In the genomic region with DNA sequence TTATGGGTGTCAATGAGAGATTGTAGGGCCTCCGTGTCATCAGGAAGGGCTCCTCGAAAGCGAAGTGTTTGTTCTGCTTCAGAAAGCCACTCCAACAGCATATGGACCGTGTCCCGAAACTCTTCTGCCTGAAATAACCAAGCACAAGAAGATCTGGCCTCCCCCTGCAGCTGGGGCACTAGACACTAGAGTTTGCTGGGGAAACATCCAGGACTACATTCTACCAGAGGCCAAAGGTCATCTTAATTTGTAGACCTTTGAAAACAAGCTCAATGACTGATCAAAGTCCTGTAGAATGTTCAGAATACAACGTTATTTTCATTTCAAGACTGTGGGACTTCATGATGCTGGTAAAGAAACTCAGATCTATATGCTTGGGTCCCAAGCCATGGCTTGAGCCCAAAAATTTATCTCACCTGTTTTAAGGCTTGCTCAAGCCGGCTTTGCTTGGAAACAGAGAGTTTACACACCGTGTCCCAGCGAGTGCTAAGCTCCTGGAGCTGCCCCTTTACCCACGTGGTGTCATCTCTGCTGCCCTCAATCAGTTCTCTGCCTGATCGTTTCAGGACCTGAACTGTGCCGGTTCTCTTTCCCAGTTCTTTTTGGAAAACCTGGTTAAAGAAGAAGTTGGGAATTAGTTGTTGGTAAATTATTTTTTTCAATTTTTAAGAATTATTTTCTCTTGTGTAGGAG, we compare ENCODE assay signal across 21 mouse cellular contexts. TPM values are rescaled to one million over a fixed set of nuclear protein-coding genes. Genes with fewer than 3 reads are reported as not detected.
DNase-seq lines count a peak whose midpoint lies in the region; ATAC-seq lines count a peak whose summit lies in the region.
"Had no signal": no experiment of that assay in that cellular context is flagged by ENCODE, and none has a peak within 500 bp of the region (broad histone marks: within the 10 kb centered on the region; RNA-seq: fewer than 3 reads in every experiment).

No protein-coding gene starts in this region.

- DNase-seq in kidney, adult 18-20 months, result peak; percentile 21
- DNase-seq in kidney, postnatal 4 days, result no peak
- peak; percentile 31 to 55 for DNase-seq in kidney, postnatal 36 days
- DNase-seq in yolk sac, embryonic 10.5 days (ENCODE audit: low spot score), result peak; percentile 38
- DNase-seq: adrenal gland, postnatal 14 days; cerebellum, adult 11-12 months; cerebellum, adult 9-10 months; cerebellum, postnatal 25 days; gastrocnemius, postnatal 10 days; heart, adult 2 months had no signal

- no peaks in the 10 kb centered on the region for H3K4me1 ChIP-seq in kidney, embryonic 15.5 days
- H3K4me1 ChIP-seq in liver, embryonic 16.5 days (ENCODE audit: control insufficient read depth, low read depth, low read length), result no peaks in the 10 kb centered on the region
- H3K4me1 ChIP-seq: embryonic facial prominence, embryonic 12.5 days; forebrain, embryonic 15.5 days; heart, embryonic 12.5 days; hindbrain, embryonic 10.5 days had no signal

- H3K4me2 ChIP-seq in kidney, embryonic 15.5 days, result no peak overlapping the region
- no peak overlapping the region for H3K4me2 ChIP-seq in liver, embryonic 16.5 days (ENCODE audit: low read depth, low read length)
- H3K4me2 ChIP-seq: embryonic facial prominence, embryonic 12.5 days; forebrain, embryonic 15.5 days; heart, embryonic 12.5 days had no signal

- H3K9me3 ChIP-seq in kidney, embryonic 15.5 days (replicated peaks), result no peaks in the 10 kb centered on the region
- H3K9me3 ChIP-seq in liver, embryonic 16.5 days (replicated peaks; ENCODE audit: control insufficient read depth, low read length), result no peaks in the 10 kb centered on the region
- H3K9me3 ChIP-seq: embryonic facial prominence, embryonic 12.5 days; forebrain, embryonic 15.5 days; heart, embryonic 12.5 days; hindbrain, embryonic 10.5 days had no signal

- no peak for ATAC-seq in kidney, embryonic 15.5 days (replicated peaks; ENCODE audit: low FRiP score)
- peak; percentile 58 for ATAC-seq in liver, embryonic 16.5 days (ENCODE audit: low read depth)
- ATAC-seq: activated CD4-positive, CD25-positive, alpha-beta regulatory T cell, adult 4 months; forebrain, embryonic 15.5 days; Patski had no signal

- WGBS in kidney, embryonic 15.5 days, result 92% methylated on average over 12 of the region's 12 CpGs
- WGBS in liver, embryonic 16.5 days (ENCODE audit: insufficient replicate concordance), result 78% methylated on average over 12 of the region's 12 CpGs

- H3K4me3 ChIP-seq in kidney, embryonic 15.5 days (replicated peaks), result no peak overlapping the region
- H3K4me3 ChIP-seq in liver, embryonic 16.5 days (ENCODE audit: low read depth, low read length), result no peak overlapping the region
- H3K4me3 ChIP-seq: embryonic facial prominence, embryonic 12.5 days; forebrain, embryonic 15.5 days; heart, adult 2 months; heart, embryonic 12.5 days; hindbrain, embryonic 10.5 days had no signal

- H3K27ac ChIP-seq in kidney, embryonic 15.5 days, result no peak overlapping the region
- H3K27ac ChIP-seq in liver, embryonic 16.5 days (ENCODE audit: low read length), result 0 out of 2 replicates have a peak overlapping the region, but pooled peaks have one; percentile 19
- H3K27ac ChIP-seq: embryonic facial prominence, embryonic 12.5 days; forebrain, embryonic 15.5 days; heart, adult 2 months; hindbrain, embryonic 10.5 days had no signal

- no peaks in the 10 kb centered on the region for H3K27me3 ChIP-seq in kidney, embryonic 15.5 days
- H3K27me3 ChIP-seq in liver, embryonic 16.5 days (ENCODE audit: control insufficient read depth, insufficient read depth, low read depth, low read length), result no peaks in the 10 kb centered on the region
- H3K27me3 ChIP-seq: CH12.LX; embryonic facial prominence, embryonic 12.5 days; forebrain, embryonic 15.5 days; heart, embryonic 12.5 days; Patski had no signal

- no peak overlapping the region for H3K9ac ChIP-seq in kidney, embryonic 15.5 days
- H3K9ac ChIP-seq in liver, embryonic 16.5 days (ENCODE audit: low read depth, low read length), result no peak overlapping the region
- H3K9ac ChIP-seq: embryonic facial prominence, embryonic 12.5 days; forebrain, embryonic 15.5 days; heart, embryonic 12.5 days had no signal

- peaks cover 93% of the 10 kb centered on the region for H3K36me3 ChIP-seq in kidney, embryonic 15.5 days
- peaks cover 38% of the 10 kb centered on the region for H3K36me3 ChIP-seq in liver, embryonic 16.5 days (ENCODE audit: control insufficient read depth, insufficient read depth)

RNA-seq across cellular contexts. Expression of a gene that starts 31.4 kb away (rescaled TPM):
- polyA plus RNA-seq in kidney, embryonic 15.5 days (2015; fragmentation: Nextera tagmentation; extraction: Ambion mirVana), result 0.19 and 0.90 TPM in 2 replicates
- 0.09 and 0.21 TPM in 2 replicates for polyA plus RNA-seq in liver, embryonic 16.5 days (2015; fragmentation: Nextera tagmentation; extraction: Ambion mirVana)
- polyA plus RNA-seq: activated CD4-positive, CD25-positive, alpha-beta regulatory T cell, adult 4 months; heart, adult 2 months; Patski had no signal

RNA-seq across cellular contexts. Expression of a gene that starts 51.0 kb away (rescaled TPM):
- polyA plus RNA-seq in kidney, embryonic 15.5 days (2015; fragmentation: Nextera tagmentation; extraction: Ambion mirVana), result not detected in 2 replicates
- not detected in 2 replicates for polyA plus RNA-seq in liver, embryonic 16.5 days (2015; fragmentation: Nextera tagmentation; extraction: Ambion mirVana)
- polyA plus RNA-seq: activated CD4-positive, CD25-positive, alpha-beta regulatory T cell, adult 4 months; embryonic facial prominence, embryonic 12.5 days; forebrain, embryonic 11.5 days; forebrain, embryonic 15.5 days; heart, embryonic 12.5 days; heart, embryonic 16.5 days; hindbrain, embryonic 10.5 days; Patski had no signal

Comparison
In these comparisons a context has a peak if more than half of its experiments do, and no peak if none do; other contexts are left out.
1. DNase-seq: peak in kidney, adult 18-20 months (single experiment), kidney, postnatal 36 days (2 of 2) and yolk sac, embryonic 10.5 days (single experiment); none in kidney, postnatal 4 days (0 of 2).